Mouse (Mus musculus) thymus, postnatal 4 days (tissue): Measurements from ENCODE around the gene Unc119.

Source experiments
- DNase-seq: peaks from one replicate; pipeline ENCODE4 v3.0.0; 2021

Unc119 gene

DNA sequence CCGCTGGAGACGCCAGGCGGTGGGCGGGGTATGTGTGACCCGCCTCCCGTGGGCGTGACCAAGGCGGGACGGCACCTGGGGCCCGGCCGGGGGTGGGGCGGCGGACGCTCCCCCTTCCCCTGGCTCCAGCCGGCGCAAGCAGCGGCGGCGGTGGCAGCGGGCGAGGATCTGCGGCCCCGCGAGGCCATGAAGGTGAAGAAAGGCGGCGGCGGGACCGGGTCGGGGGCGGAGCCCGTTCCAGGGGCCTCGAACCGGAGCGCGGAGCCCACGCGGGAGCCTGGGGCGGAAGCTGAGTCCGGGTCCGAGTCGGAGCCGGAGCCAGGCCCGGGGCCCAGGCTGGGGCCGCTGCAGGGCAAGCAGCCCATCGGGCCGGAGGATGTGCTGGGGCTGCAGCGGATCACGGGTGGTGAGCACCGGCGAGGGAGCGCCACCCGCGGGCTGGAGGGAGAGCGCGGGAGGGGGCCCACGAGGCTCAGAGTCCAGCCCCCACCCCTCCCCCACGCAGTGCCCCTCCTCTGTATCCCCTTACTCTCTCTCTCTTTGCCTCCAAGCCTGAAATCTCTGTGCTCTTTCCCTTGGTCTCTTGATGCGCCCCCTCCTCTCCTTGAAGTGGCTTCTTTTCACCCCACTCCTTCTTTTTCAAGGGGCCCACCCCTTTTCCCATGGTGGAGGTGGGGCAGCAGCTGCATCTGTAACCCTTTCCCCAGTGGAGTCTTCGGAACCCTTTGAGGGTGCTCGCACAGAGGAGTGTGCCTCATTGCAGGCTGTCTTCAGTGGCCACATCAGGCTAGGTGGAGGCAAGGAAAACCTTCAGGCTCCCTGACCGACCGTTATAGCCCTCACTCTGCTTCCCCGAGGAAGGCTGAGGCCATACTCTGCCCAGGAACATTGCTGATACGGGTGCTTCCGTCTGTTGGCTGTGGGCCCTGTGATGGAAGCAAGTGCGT lies at the start of gene Unc119:
Unc119 (plus strand) TSS at position 102 of the 947 bp plus-strand sequence.
- peak; percentile 90 for DNase-seq

DNA sequence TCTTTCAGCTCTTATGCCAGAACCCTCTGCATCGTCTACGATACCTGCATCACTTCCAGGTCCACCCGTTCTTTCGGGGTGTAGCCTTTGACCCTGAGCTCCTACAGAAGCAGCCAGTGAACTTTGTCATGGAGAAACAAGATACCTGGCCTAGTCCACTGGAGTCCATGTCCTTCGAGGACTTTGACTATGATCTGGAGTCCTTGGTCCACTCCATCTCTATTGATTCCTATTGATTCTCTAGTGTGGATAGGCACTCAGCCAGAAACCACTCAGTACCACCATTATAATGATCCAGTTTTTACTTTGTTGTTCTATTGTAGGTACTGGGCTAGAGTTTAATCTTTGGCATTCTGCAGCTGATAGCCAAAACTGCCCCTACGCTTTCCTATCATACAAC lies 48.7 kb upstream of the Unc119 start:
- no peak for DNase-seq

DNA sequence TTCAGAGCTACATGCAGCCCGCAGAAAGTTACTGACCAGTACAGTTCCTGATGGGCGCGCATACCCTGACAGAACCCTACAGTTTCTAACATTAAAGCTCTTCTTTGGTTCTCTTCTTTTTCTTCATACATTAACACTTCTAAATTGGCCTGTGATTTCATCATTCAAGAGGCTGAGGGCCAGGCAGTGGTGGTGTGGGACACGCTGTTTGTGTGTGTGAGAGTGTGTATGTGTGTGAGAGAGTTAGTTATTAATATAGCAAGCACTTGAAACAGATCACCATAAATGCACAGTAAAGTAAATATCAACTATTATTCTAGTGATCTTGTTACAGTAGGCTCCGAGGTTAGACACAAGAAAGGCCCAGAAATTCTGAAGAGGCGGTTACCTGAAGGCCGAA lies 42.4 kb upstream of the Unc119 start:
- no peak for DNase-seq

DNA sequence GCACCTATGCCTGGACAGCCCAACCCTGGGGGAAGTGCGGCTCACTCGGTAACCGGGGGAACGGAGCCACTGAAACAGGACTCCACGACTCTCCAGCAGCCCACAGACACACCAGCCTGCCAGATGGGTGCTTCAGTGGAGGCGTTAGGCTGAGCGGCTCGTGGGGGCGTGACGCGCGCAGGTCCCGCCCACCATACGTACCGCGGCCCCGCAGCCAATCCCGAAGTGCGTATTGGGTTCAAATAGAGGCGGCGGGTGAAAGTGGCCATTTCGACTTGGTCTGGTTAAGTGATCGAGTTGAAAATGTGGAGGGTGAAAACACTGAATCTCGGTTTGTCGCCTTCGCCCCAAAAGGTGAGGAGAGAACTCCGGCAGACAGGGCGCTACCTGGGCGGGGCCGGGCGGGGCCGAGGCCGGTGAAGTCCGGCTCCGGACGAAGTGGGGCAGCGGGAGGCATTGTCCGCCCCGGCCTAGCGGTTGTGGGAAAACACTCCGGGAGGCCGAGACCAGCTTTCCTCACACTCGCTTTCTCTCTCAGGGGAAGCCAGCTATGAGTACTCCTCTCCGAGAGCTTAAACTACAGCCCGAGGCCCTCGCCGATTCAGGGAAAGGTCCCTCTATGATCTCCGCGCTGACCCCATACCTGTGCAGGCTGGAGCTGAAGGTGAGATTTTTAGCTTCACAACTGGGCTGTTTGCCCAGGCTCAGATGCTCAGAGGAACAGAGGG lies 41.8 kb upstream of the Unc119 start, which contains the start of gene Spag5:
Spag5 (plus strand) TSS at position 173 of the 728 bp plus-strand sequence.
- peak; percentile 93 for DNase-seq

DNA sequence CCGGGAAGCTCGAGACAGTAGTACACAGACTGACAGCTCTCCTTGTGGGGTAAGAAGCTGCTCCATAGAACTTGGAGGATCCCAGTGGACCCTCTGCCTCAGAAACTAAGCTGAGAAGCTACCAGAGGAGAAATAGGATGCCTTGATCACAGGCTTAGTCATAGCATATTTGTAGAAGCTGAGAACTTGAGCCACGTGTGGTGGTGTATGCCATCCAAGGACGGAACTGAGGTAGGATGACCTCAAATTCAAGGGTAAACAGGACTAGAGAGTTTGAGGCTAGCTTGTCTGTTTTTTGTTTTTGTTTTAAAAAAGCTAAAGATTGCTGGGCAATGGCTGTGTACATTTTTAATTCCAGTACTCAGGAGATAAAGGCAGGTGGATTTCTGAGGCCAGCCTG lies 38.0 kb upstream of the Unc119 start:
- no peak for DNase-seq

DNA sequence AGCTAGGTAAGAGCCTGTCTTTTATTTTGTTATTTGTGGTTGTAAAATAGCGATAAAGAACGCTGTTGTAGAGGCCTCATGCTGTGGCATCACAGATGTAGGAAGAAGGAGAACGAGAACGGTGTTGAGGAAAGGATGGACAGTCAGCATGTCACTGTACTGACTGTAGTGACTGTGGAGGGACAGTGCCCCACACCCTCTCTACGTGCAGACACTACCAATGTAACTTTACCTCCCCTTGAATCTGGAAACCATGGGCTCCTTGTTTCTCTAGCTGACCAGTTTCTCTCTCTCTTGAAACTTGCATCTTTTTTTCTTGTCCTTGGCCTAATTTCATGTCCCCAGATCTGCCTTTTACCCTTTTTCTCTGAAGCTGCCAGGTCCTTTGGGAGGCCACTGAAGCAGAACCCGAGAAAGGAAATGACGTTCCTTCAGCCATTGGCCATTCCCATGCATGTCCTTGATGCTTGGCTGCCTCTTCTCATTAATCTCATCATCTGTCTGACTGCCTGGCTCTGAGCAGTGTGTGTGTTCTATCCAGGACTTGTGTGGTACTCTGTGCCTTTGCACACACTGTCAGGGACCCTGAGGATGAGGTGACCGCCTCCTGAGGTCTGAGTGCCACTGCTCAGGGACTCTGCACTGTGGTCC lies 32.3 kb upstream of the Unc119 start:
- no peak for DNase-seq

DNA sequence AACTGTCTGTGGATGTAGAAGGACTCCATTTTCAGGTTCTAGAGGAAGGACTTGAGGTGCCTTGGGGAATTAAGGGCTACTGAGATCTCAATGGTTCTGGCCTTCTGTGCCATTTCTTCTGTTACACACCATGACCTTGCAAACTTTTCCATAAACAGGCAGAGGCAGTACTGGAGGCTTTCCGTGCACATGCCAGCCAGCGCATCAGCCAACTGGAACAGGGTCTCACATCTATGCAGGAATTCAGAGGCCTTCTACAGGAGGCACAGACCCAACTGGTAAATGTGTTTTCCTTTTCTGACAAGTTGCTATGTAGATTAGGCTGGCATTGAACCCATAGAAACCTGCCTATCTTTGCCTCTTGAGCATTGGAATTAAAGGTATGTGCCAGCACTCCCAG lies 29.6 kb upstream of the Unc119 start:
- DNase-seq, result no peak

DNA sequence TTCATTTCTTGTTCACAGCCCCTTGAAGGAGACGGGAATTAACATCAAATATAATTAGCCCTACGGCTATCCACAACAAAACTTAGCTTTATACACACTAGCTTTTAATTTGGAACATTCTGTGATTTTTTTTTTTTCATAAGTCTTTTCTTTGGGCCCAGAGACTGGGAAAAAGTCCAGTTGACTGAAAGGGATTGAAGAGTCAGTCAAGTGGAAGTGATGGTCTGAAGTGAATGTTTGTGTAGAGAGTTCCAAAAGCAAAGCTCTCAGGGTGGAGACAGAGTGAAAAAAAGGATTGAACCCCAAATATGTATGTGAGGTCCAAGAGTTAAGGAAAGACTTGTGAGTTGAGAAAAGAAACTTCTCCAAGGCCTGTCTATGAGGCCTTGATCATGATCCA lies 24.9 kb upstream of the Unc119 start:
- no peak for DNase-seq

DNA sequence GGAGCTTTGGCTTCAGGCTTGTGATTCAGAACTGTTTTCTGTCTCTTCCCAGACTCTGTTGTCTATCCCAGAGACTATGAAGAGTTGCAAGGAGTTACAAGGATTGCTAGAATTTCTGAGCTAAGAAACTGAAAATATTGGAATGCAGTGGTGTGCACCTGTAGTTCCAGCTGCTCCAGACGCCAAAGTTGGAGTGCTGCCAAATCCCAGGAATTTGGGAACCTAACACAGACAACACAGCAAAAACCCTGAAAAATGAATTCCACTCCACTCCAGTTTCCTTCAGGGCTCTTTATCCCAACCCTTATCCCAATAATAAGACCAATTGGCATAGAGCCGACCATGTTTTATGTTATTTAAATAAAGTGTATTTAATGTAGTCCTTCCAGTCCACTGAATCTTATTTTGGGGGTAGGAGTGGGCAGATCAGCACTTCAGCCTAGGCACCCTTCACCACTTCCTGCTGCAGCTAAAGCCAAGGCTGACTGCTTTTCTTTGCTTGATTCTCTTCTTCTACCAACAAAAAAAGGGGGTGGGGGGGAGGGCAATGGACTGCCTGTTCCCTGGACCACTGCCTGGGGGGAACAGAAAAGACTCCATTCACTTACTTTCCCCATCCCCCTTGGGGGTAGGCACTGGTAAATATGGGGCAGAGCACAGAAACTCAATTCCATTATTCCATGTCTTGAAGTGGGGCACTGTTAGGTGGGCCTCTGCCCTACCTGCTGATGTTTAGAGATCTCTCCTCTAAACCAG lies 21.0 kb upstream of the Unc119 start:
- DNase-seq, result no peak

DNA sequence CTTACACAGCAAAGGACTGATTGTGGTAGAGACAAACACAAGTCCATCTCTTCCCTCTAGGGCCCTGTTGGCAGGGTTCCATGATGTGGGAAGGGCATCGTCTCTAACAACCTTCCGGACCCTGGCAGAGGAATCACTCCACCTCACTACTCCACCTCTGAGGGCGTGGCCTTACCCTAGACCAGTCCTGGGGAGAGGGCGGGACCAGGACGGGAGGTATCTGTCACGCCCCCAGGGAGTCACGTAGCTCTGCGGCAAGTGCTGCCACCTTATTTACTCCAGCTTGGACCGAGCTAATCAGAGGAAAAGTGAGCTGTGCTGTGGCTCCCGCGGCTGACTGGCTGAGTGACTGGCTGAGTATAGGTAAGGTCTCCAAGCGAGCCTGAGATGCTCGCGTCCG lies 20.4 kb upstream of the Unc119 start, which contains the start of gene Aldoc:
Aldoc (plus strand) TSS at position 109 of the 400 bp plus-strand sequence.
- DNase-seq, result peak; percentile 75

DNA sequence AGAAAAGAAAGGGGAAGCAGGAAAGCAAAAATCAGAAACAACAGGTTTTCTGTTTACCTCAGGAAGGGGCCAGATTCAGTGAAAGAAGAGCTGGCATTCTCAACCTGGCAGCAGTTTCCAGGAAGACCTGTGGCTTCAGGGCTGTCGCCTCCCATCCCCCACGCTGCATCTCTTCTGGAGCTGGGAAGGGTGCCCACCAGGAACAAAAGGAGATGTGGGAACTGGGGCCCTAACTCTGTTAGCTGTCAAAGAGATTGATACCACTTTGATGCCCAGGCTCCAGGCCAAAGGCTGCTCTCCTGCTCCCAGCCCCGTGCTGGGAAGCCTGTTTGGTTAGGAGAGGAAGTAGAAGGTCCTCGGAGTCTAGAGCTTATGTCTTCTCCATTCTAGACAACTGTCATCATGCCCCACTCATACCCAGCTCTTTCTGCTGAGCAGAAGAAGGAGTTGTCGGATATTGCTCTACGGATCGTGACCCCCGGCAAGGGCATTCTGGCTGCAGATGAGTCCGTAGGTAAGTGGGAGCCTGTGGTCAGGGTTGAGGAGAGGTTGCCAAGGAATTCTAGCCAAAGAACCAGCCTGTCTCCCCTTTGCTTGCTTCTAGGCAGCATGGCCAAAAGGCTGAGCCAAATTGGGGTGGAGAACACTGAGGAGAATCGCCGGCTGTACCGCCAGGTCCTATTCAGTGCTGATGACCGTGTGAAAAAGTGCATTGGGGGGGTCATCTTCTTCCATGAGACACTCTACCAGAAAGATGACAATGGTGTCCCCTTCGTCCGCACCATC lies 19.1 kb upstream of the Unc119 start:
- DNase-seq, result no peak

DNA sequence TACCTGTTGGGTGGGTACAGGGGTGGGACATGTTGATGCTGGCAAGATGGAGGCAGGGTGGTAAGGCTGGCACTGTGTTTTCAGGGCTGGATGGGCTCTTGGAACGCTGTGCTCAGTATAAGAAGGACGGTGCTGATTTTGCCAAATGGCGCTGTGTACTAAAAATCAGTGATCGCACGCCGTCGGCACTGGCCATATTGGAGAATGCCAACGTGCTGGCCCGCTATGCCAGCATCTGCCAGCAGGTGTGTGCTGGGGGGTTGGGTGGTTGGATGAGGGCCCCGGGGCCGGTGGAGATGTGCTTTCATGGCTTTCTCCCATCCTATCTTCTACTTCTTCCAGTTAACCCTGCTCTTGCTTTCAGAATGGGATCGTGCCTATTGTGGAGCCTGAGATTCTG lies 18.3 kb upstream of the Unc119 start:
- DNase-seq, result peak; percentile 31

DNA sequence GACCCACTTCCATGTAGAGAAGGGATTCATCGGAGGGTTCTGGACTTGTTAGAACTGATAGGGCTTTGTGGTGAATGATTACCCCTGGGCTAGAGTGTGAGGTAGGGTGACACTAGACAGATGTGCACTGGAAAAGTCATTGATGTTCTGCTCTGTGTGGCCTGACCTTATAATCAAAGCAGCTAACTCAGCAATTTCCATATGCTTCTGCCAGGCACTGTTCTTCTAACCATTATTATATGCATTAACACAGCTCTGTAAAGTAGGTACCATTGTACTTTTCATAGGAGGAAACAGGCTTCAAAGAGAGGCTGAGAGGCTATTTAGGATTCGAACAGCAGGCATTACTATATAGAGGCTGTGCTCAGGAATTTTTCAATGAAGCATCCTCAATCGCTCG lies 16.1 kb upstream of the Unc119 start:
- DNase-seq, result no peak

DNA sequence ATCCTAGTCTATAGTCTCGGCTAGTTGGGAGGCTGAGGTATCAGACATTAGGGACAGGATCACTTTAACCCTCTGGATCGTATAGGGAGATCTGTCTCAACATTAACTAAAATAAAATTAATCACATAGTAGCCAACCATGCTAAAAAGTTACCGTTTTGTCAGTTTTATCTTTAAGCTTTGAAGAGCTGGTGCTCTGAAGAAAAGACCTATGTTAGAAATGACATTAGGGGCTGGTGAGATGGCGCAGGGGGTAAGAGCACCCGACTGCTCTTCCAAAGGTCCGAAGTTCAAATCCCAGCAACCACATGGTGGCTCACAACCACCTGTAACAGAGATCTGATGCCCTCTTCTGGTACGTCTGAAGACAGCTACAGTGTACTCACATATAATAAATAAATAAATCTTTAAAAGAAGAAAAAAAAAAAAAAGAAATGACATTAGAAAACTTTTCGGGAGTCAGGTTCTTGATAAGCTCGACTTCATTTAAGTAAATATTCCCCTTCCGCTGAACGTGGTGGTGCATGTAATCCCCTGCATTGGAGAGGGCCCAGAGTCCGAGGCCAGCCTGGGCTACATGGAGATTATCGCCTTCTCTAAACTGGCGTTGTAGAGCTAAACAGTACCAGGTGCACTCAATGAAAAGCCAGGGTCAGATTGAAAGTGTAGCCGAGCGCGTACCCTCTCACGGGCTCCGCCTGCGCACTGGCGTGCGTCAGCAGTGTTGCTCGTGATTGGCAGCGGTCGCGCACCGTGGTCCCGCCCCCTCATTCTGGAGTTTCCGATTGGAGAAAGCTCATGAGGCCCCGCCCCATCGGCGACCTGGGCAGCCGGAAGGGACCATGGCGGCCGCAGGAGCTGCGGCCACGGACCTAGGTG lies 15.4 kb upstream of the Unc119 start, which contains the start of gene Pigs:
Pigs (plus strand) TSS at position 782 of the 878 bp plus-strand sequence.
- peak; percentile 97 for DNase-seq

DNA sequence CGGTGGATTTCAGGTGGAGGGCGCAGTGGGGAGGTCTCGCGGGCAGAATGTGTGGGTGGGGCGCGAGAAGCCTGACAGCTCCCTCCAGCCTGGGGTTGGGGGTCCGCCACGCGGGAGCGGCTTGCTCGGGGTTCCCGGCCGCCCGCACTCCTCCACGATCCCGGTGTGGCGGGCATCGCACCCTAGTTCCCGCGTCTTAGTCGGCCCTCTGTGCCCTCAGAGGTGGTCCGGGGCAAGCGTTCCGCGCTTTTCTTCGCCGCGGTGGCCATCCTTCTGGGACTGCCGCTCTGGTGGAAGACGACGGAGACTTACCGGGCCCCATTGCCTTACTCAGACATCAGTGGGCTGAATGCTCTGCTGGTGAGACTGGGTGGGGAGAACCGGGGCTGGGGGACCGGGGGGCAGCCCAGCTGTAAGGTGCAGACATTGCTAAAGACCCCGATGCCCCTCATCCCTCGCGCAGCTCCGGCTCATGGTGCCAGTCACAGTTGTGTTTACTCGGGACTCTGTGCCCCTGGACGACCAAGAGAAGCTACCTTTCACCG lies 14.7 kb upstream of the Unc119 start:
- DNase-seq, result no peak

DNA sequence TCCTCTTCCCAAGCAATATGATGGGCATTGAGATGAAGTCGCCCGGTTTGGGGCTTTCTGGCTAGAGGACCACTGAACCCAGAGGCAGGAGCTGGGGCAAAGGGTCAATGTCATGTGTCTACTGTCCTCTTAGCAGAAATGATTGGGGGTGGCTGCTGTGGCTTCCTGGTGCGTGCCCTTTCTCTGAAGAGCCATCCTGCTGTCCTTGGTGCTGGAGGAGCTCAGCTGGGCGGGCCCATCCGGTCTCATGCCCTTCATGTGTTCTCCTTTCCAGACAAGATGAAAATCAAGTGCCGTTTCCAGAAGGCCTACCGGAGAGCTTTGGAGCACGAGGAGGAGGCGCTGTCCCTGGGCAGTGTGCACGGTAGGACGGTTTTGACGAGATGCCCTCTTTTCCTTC lies 10.6 kb upstream of the Unc119 start:
- DNase-seq, result no peak

DNA sequence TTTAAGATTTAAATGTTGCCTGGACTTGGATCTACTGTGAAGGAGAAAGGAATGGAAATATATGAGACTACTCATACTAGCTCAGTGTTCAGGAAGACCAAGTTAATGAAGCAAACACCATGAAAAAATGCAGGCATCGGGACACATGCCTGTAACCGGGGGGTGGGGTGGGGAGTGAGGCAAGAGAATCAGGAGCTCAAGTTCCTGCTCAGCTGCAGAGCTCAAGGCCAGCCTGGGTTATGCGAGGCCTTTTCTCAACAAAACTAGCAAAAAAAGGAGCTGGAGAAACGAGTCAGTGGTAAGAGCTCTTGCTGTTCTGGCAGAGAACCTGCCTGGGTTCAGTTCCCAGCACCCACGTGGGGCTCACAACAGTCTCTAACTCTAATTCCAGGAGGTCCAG lies 9.3 kb upstream of the Unc119 start:
- DNase-seq, result no peak

DNA sequence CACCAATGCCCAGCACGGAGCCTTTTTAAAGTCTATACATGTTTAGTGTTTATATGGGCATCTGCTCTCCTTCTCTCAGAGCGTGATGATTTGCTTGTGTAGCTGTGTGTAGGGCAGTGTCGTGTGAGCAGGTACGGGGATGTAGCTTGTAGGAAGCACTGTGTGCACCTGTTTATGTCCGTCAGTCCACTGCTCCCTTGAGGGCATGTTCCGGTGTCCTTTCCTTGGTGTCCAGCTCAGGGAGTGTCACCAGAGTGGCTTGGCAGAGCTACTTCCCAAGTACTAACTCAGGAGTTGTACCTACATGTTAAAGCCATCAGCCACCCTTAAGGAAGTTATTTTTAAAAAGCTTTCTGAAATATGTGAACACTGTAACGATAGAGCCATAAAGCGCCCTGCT lies 6.2 kb upstream of the Unc119 start:
- DNase-seq, result no peak

DNA sequence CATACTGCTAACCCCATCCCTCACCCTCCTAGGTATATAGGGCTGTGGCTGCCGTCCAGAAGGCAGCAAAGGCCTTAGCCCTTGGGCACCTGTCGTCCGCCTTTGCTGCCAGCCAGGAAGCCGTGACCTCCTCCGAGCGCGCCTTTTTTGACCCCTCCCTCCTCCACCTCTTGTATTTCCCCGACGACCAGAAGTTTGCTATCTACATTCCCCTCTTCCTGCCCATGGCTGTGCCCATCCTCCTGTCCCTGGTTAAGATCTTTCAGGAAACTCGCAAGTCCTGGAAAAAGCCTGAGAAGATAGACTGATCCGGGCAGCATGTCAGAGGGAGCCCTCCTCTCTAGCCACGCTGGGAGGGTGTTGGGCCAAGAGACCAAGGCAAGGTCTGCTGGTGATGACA lies 1.6 kb upstream of the Unc119 start:
- DNase-seq, result no peak

DNA sequence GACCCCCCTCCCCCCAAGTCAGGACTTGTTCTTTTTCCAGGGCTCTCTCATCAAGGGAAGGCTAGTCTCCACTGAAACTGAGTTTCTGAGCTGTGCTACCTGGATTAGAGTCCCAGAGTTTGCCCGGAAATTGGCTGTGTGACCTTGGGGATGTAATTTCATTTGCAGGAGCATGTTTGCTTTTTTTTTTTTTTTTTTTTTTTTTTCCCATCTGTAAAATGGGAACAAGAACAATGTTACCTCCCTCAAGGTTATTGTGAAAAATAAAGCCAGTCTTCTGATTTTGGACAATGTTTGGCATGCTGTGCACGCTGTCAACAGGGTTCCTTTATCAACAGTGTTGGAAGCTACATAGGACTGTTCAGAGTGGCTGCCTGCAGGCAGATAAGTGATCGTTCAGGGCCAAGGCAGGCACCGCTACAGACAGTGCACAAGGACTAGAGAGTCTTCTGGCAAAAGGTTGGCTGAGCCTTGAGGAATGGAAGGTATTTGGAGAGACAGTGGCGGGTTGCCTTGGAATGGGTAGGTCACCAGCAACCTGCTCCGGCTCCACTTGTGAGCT lies 1.1 kb downstream of the Unc119 start:
- no peak for DNase-seq
